Mouse (Mus musculus) olfactory bulb, adult 2 months (tissue): Measurements from ENCODE around the gene Defb29. TPM values are rescaled to one million over a fixed set of nuclear protein-coding genes. Genes with fewer than 3 reads are reported as not detected.
A peak's percentile ranks its signal among the peaks of the same experiment; 100 is the strongest.

Experiments used
- H3K27ac ChIP-seq: fragments of 200-500 bp; 2 replicates; pipeline ENCODE4 v1.5.1; 2012; ENCODE audit warnings: low read depth, low read length; ENCODE audit not compliant: insufficient read depth
- H3K4me1 ChIP-seq: fragments of 200-500 bp; 2 replicates; pipeline ENCODE4 v1.6.1; 2012; ENCODE audit warnings: low read length; ENCODE audit not compliant: control insufficient read depth, insufficient read depth
- H3K4me3 ChIP-seq: fragments of 200-500 bp; 2 replicates; pipeline ENCODE4 v1.5.1; 2012; ENCODE audit warnings: mild to moderate bottlenecking, low read depth, low read length, moderate library complexity; ENCODE audit not compliant: insufficient read depth
- CTCF ChIP-seq: fragments of 200-500 bp; IDR thresholded peaks from 2 replicates; pipeline ENCODE4 v1.5.1; 2012; ENCODE audit warnings: low read depth, mild to moderate bottlenecking, low read length, moderate library complexity; ENCODE audit not compliant: insufficient read depth
- POLR2A ChIP-seq: fragments of 200-500 bp; IDR thresholded peaks from 2 replicates; pipeline ENCODE4 v1.6.1; 2012; ENCODE audit warnings: mild to moderate bottlenecking, low read depth, low read length, moderate library complexity; ENCODE audit not compliant: insufficient read depth
- WGBS: fragments of 180-500 bp; shearing (Covaris S2); methylation state at CpG from one replicate; pipeline ENCODE4 v1.1.7; 2018; 5-methylcytosine and 5-hydroxymethylcytosine counted together
- polyA plus RNA-seq: library from polyadenylated mRNA; stranded (reverse); fragments of >200 nt; gene quantifications from 2 replicates; pipeline ENCODE4 v1.2.4, GENCODE M21; 2012; ENCODE audit warnings: low replicate concordance; ENCODE audit not compliant: missing spikeins, insufficient read depth, insufficient read length

Gene Defb29
- polyA plus RNA-seq, 1 experiment: not detected

DNA sequence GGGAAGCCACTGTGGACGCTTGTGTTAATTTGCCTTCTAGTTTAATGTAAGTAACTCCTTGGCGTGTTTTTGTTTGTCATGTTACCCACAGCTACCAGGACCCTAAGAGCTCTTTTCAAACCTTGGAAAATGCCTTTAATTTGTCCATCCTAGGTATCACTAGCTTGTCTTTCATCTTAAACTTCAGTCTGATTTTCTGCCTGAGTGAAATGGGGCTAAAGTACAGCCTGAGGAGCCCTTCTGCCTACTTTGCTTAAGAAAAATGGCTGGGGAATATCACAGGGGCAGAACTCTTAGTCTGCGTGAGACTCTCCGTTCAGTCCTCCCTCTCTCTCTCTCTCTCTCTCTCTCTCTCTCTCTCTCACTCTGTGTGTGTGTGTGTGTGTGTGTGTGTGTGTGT, 30.0 kb upstream of the Defb29 start:
- H3K27ac ChIP-seq: no peak overlapping the region
- H3K4me3 ChIP-seq: no peak overlapping the region
- no peaks in the 10 kb centered on the region for H3K4me1 ChIP-seq
- TF ChIP-seq POLR2A (no peak), CTCF (no peak)
- WGBS: 81% methylated on average over 4 of the region's 4 CpGs

DNA sequence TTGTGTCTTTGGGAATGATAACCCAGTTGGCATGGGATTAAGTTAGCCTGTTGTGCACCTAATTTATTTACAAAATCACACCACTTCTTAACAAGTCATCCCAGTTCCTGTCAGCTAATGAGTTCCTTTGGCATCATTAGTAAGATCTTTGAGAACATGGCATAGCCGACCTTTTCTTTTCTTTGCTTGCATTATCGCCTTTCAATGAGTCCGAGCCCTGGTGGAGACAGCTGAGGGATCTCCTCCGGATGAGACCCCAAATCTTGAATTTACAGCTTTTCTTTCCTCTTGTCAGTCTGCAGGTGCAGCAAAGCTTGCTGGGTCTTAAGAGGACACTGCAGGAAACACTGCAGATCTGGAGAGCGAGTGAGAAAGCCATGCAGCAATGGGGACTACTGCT, 29.1 kb upstream of the Defb29 start, which contains the start of gene Gm17416:
Gm17416 (plus strand) TSS at position 301 of the 400 bp plus-strand sequence.
- no peak within 1 kb of the TSS for H3K4me3 ChIP-seq
- 80% methylated on average over 5 of the region's 5 CpGs for WGBS
- no peaks in the 10 kb centered on the region for H3K4me1 ChIP-seq
- no peak for TF ChIP-seq POLR2A
- no peak for TF ChIP-seq CTCF
- H3K27ac ChIP-seq: no peak within 1 kb of the TSS

DNA sequence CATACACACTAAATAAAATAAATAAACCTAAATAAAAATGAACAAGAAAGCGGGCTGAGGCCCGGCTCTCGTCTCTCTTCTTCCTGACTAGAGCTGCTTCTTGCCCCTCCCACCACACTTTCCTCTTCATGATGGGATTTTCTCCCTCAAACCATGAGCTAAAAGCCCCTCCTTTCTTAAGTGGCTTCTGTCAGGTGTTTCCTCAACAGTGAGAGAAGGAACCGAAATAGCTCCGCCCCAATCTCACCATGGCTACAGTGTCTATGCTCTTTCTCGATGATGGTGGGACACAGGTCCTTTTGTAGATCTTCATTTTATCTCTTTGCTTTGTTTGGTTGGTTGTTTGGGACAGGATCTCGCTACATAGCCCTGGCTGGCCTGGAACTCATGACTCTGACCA, 16.8 kb upstream of the Defb29 start:
- Histone ChIP-seq H3K27ac (no peak overlapping the region), H3K4me3 (no peak overlapping the region), H3K4me1 (no peaks in the 10 kb centered on the region)
- TF ChIP-seq POLR2A (no peak), CTCF (no peak)
- 89% methylated on average over 7 of the region's 7 CpGs for WGBS

DNA sequence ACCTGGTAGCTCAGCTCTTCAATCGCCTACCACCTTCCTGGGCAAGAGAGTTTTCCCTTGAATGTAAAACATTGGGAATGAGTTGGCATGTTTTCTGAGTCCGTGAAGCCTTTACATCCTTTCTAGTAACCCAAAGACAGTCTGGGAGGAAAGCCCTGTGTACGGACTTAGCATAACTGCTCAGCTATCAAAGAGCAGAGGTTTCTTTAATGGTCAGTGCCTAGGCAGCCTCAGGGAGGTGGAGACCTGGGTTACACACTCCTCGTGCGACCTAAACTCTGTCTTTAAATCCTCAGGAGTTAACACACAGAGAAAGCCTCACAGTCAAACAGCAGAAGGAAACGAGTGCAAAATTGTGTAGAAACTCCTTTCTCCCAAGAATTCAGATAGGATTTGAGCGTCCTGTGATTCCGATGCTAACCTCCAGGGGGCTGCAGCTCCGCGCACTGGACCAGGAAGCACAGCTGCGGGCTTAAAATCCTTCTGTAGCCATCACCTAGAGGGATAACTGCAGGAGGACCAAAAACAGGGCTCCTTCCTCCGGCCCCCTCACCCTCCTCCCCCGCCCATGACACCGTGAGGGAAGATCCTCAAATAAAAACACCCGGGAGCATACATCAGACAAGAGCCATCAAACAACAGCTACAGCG, 14.0 kb upstream of the Defb29 start:
- no peaks in the 10 kb centered on the region for H3K4me1 ChIP-seq
- H3K4me3 ChIP-seq: no peak overlapping the region
- H3K27ac ChIP-seq: no peak overlapping the region
- WGBS: 10% methylated on average over 16 of the region's 16 CpGs
- TF ChIP-seq CTCF (peak; percentile 84), POLR2A (no peak)

DNA sequence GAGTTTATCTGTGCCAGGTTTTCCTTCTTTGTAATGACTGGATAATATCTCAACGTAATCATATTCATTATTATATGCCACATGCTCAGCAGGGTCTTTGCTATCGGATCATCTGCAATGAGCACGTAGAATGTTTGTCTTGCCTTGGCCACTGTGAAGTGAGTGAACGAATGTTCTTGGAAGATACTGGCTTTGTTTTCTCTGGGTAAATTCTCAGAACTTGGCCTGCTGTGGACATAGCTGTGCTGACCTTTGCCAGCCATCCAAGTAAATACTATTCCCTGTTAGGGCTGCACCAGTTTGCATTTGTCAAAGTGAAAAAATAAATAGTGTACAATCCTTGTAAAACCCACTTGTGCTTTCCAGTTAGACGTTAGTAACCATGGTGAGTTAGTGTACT, 8.2 kb upstream of the Defb29 start:
- no peak overlapping the region for H3K27ac ChIP-seq
- WGBS: 83% methylated on average over 5 of the region's 5 CpGs

DNA sequence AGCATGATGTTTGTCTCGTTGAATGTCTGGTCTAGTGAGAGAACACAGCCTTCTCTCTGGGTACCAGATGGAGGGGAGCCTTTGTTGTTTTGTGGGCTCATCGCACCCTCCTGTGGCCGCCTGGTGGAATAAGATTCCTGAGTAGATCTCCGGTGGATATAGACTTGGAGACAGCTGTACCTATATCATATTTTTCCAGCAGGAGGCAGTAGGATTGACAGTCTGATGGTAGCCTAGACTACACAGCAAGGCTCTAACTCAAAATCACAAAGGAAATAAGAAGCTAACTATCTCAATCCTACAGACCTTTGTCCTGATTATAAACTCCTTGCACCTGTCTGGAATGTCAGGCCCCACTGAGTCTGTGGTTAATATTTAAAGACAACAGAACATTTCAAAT, 4.8 kb upstream of the Defb29 start:
- TF ChIP-seq CTCF (0 out of 2 replicates have a peak, but pooled peaks have one; percentile 11), POLR2A (no peak)

More for the DNA sequence above, 8.2 kb upstream of the Defb29 start:
- no peak for TF ChIP-seq CTCF
- no peak for TF ChIP-seq POLR2A
- no peak overlapping the region for H3K4me3 ChIP-seq
- 0 out of 2 replicates have a peak, but pooled peaks cover 2% of the 10 kb centered on the region for H3K4me1 ChIP-seq

DNA sequence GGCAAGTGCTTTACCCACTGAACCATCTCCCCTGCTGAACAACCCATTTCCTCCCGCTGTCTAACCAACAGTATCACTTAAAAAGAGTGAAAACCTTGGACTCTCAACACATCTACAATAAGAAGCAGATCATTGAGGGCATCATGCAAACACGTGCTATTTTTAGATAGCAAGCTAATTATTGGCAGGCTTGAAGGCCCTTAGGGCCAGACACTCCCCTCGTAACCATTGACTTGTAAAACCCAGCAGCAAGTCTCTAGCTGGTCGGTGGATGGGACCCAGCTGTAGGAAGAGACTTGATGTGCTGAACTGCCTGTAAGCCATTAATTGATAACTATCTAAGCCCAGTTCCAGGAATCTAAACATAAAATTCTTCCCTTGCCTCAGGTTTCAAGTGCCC, 3.6 kb upstream of the Defb29 start:
- Histone ChIP-seq H3K4me3 (no peak overlapping the region), H3K4me1 (0 out of 2 replicates have a peak, but pooled peaks cover 2% of the 10 kb centered on the region), H3K27ac (no peak overlapping the region)
- 71% methylated on average over 4 of the region's 4 CpGs for WGBS
- TF ChIP-seq POLR2A: no peak

More for the DNA sequence above, 4.8 kb upstream of the Defb29 start:
- no peak overlapping the region for H3K27ac ChIP-seq
- 19% methylated on average over 4 of the region's 4 CpGs for WGBS
- H3K4me3 ChIP-seq: no peak overlapping the region
- H3K4me1 ChIP-seq: 0 out of 2 replicates have a peak, but pooled peaks cover 2% of the 10 kb centered on the region

DNA sequence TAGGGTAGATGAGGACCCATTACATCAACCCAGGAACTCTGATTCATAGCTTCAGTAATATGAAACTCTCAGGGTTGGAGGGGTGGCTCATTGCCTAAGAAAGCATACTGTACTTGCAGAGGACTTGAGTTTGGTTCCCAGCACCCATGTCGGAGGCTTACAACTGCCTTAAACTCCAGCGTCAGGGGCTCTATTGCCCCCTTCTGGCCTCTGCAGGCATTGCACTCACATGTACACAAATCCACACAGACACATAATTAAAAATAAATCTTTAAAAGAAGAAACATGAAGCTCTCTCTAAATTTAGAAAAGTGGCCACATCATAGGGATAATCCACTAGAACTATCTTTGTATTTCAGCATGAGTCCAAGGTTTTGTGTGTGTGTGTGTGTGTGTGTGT, 3.0 kb upstream of the Defb29 start:
- 0 out of 2 replicates have a peak, but pooled peaks cover 2% of the 10 kb centered on the region for H3K4me1 ChIP-seq
- TF ChIP-seq CTCF (no peak), POLR2A (no peak)
- no peak overlapping the region for H3K27ac ChIP-seq
- H3K4me3 ChIP-seq: no peak overlapping the region
- WGBS: 83% methylated on average over 2 of the region's 2 CpGs

DNA sequence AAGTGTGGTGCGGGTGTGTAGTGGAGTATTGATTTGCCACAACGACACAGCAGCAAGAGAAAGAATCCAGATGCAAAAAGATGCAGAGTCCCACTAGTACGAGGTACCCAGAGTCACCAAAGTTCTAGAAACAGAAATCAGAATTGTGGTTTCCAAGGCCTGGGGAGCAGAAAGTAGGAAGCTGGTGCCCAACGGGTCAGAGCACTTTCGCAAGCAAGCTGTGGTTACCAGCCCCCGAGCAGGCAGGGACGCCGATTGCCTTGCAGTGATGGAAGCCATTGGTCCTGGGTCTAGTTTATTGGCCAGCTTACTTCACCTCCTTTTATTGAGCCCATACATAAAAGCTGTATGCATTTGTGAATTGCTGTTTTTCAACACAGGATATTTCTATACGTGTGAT, 2.1 kb upstream of the Defb29 start:
- Histone ChIP-seq H3K27ac (no peak overlapping the region), H3K4me3 (no peak overlapping the region), H3K4me1 (no peaks in the 10 kb centered on the region)
- TF ChIP-seq POLR2A (no peak), CTCF (no peak)
- 86% methylated on average over 9 of the region's 9 CpGs for WGBS
